7 mouse cellular contexts compared by ENCODE assay signal in genomic region chr1:177845812-177846211, GRCm38 (mm10). TPM values are rescaled to one million over a fixed set of nuclear protein-coding genes. Genes with fewer than 3 reads are reported as not detected.
DNase-seq lines count a peak whose midpoint lies in the region; ATAC-seq and TF ChIP-seq lines count a peak whose summit lies in the region.
"Not testable (repeated sequence)": the region's sequence is repeated elsewhere in the genome, so short reads cannot be mapped to it uniquely, and the experiment has no call there.

No protein-coding gene starts in this region.

- H3K27me3 ChIP-seq in CH12.LX (replicated peaks); forebrain, embryonic 11.5 days (ENCODE audit: control insufficient read depth, insufficient read depth, low read length); splenic B cell, adult 2 months (ENCODE audit: control insufficient read depth, insufficient read depth, low read length, poor library complexity, severe bottlenecking): not testable (repeated sequence)

- peak; percentile 29 for DNase-seq in CH12.LX (ENCODE audit: extremely low read depth)
- DNase-seq in WW6 (ENCODE audit: low read depth, low spot score): peak; percentile 5
- DNase-seq in cerebellum, postnatal 10 days: peak; percentile 18 to 22
- peak; percentile 58 for DNase-seq in forebrain, embryonic 11.5 days (ENCODE audit: low spot score)
- not testable (repeated sequence) for DNase-seq in layer of hippocampus, adult 2 months (ENCODE audit: low spot score in 2 of 2)
- DNase-seq in lung, postnatal 10 days: peak; percentile 3
- DNase-seq in splenic B cell, adult 2 months (ENCODE audit: low read depth, low spot score): peak; percentile 2

- TF ChIP-seq RAD21 in CH12.LX (IDR thresholded peaks at IDR 0.05; ENCODE audit: low read depth, low read length): not testable (repeated sequence)

- in situ Hi-C loops in CH12.LX (cut with MboI; ENCODE audit: low pct_ligation_motif_present, low pct_unique_long_range_greater_than_20kb, low sequenced_read_pairs): not testable (repeated sequence)

- not testable (repeated sequence) for TF ChIP-seq EP300 in CH12.LX (IDR thresholded peaks at IDR 0.05; ENCODE audit: low read length)

- not testable (repeated sequence) for H3K9me3 ChIP-seq in CH12.LX (replicated peaks; ENCODE audit: low read length); forebrain, embryonic 11.5 days (ENCODE audit: control insufficient read depth, low read length)

- not testable (repeated sequence) for H3K9ac ChIP-seq in CH12.LX (ENCODE audit: insufficient read depth, low read depth); forebrain, embryonic 11.5 days (ENCODE audit: low read length)

- peak; percentile 30 to 37; a peak in 3 of 4 replicates for TF ChIP-seq CTCF in CH12.LX (conservative IDR thresholded peaks at IDR 0.05 in 1 of 2, IDR thresholded peaks at IDR 0.05 in 1 of 2; ENCODE audit: low read depth in 2 of 2, low read length in 2 of 2)
- TF ChIP-seq CTCF in layer of hippocampus, adult 2 months (conservative IDR thresholded peaks at IDR 0.05): peak; percentile 52

- H3K36me3 ChIP-seq in CH12.LX (replicated peaks in 1 of 2; ENCODE audit: control insufficient read depth in 1 of 2, insufficient read depth in 1 of 2, low read length in 1 of 2); forebrain, embryonic 11.5 days (ENCODE audit: control insufficient read depth, insufficient read depth, low read length); splenic B cell, adult 2 months (ENCODE audit: control insufficient read depth, insufficient read depth, low read length, poor library complexity, severe bottlenecking): not testable (repeated sequence)

- not testable (repeated sequence) for H3K4me2 ChIP-seq in CH12.LX (ENCODE audit: insufficient read depth, low read depth, poor library complexity, severe bottlenecking); forebrain, embryonic 11.5 days (ENCODE audit: low read depth, low read length, severe bottlenecking)

- TF ChIP-seq POLR2A in CH12.LX (IDR thresholded peaks at IDR 0.05; ENCODE audit: low read depth, low read length): not testable (repeated sequence)

- H3K4me3 ChIP-seq in CH12.LX (replicated peaks in 1 of 3; ENCODE audit: low read depth in 2 of 3, low read length in 2 of 3, poor library complexity in 1 of 3); forebrain, embryonic 11.5 days (ENCODE audit: low read depth, low read length); layer of hippocampus, adult 2 months: not testable (repeated sequence)

- ATAC-seq in forebrain, embryonic 11.5 days (replicated peaks; ENCODE audit: low FRiP score): not testable (repeated sequence)

- WGBS in forebrain, embryonic 11.5 days: 48% methylated on average over 3 of the region's 3 CpGs

- H3K27ac ChIP-seq in CH12.LX (ENCODE audit: insufficient read depth, low read depth); forebrain, embryonic 11.5 days (ENCODE audit: low read depth, low read length); layer of hippocampus, adult 2 months: not testable (repeated sequence)

- not testable (repeated sequence) for H3K79me2 ChIP-seq in CH12.LX (replicated peaks; ENCODE audit: control insufficient read depth, extremely low read depth, insufficient read depth, poor library complexity, severe bottlenecking)

- dilution Hi-C loops in CH12.LX (cut with MboI; ENCODE audit: extremely low pct_ligation_motif_present, extremely low pct_unique_long_range_greater_than_20kb, low sequenced_read_pairs): not testable (repeated sequence)

- H3K4me1 ChIP-seq in CH12.LX (ENCODE audit: control insufficient read depth in 1 of 2, insufficient read depth in 2 of 2); forebrain, embryonic 11.5 days (replicated peaks; ENCODE audit: control insufficient read depth, insufficient read depth, low read length): not testable (repeated sequence)

RNA-seq across cellular contexts. Expression of gene Adss, which starts 49.5 kb away (rescaled TPM):
- total RNA-seq in CH12.LX (2012; rRNA removed) (45.2 and 54.1 TPM in 2 replicates), CH12.LX (2014; rRNA removed) (105 and 120 TPM in 2 replicates)
- 88.2 and 95.5 TPM in 2 replicates for polyA plus RNA-seq in CH12.LX (2012; ENCODE audit: insufficient read length, low read depth)
- polyA plus RNA-seq in forebrain, embryonic 11.5 days (2014; fragmentation: Nextera tagmentation; extraction: Ambion mirVana): 56.0 and 57.5 TPM in 2 replicates
- total RNA-seq in layer of hippocampus, adult 2 months (2021): 10 to 100 TPM; 71.1 to 71.4 TPM
